Mouse (Mus musculus): ENCODE measurements at regions not wholly inside any gene's neighbourhood (a gene's known extent, or its start where the extent isn't known, plus 50 kb on each side); places are given as distances from the start of the nearest gene placed in this dataset.

DNA sequence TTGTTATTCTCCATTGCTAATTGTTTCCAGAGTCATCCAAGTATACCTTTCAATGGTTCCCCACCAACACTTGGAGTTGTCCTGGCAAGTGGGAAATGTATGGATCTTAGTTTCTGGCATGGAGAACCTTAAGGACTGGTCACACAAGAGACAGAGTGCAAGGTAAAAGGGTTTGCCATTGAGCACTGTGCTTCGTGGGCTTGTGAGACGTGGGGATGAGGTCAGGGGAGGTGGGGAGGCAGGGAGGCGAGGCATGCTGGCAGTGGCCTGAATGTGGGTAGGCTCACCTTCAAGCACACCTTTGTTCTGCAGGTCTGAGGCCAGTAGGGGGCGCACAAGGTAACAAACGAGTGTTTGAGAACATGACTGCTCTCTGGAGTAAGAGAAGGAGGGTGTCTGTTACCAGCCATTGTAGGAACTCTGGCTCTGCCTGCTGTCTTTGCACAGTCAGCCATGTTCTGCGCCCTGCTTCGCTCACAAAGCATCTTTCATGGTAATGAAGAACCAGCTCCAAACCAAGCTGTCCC lies 612.0 kb downstream of the Bcl11a start:
- no peaks in the 10 kb centered on the region for H3K9me3 ChIP-seq (ENCODE audit: control insufficient read depth, low read length)
- DNase-seq (ENCODE audit: low spot score) (peak; percentile 68), ATAC-seq (replicated peaks; ENCODE audit: low FRiP score) (no peak)
- no peak overlapping the region for H3K9ac ChIP-seq (ENCODE audit: low read length)
- no peak overlapping the region for H3K4me3 ChIP-seq (ENCODE audit: low read depth, low read length)
- H3K36me3 ChIP-seq (ENCODE audit: control insufficient read depth, insufficient read depth, low read length), result no peaks in the 10 kb centered on the region
- H3K27ac ChIP-seq (ENCODE audit: low read depth, low read length), result no peak overlapping the region
- no peaks in the 10 kb centered on the region; the same call in 1 of the 2 replicates for H3K4me1 ChIP-seq (replicated peaks; ENCODE audit: control insufficient read depth, insufficient read depth, low read length)
- 40% methylated on average over 7 of the region's 7 CpGs for WGBS
- H3K27me3 ChIP-seq (ENCODE audit: control insufficient read depth, insufficient read depth, low read length), result no peaks in the 10 kb centered on the region
- H3K4me2 ChIP-seq (ENCODE audit: low read depth, low read length, severe bottlenecking), result no peak overlapping the region

DNA sequence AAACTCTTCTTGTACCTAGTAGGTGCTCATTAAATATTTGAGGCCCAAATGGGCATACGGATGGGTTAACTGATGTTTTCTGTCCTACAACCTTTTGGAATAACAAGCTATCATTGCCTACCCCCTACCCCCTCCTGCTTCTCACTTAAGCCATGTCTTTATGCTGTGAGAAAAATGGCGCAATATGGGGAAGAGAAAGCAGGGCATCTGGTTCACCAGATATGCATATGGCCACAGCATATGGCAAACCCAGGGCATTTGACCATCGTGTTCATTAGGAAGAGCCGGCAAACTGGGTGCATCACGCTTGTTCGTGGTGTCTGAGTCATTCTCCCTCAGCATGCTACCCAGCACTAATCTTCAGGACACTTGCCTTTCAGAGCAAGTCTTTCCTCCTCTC lies 616.1 kb downstream of the Bcl11a start:
- Histone ChIP-seq H3K36me3 (ENCODE audit: control insufficient read depth, insufficient read depth, low read length) (no peaks in the 10 kb centered on the region), H3K4me1 (replicated peaks; ENCODE audit: control insufficient read depth, insufficient read depth, low read length) (no peaks in the 10 kb centered on the region; the same call in 1 of the 2 replicates), H3K27me3 (ENCODE audit: control insufficient read depth, insufficient read depth, low read length) (no peaks in the 10 kb centered on the region), H3K4me2 (ENCODE audit: low read depth, low read length, severe bottlenecking) (no peak overlapping the region), H3K27ac (ENCODE audit: low read depth, low read length) (no peak overlapping the region), H3K9ac (ENCODE audit: low read length) (no peak overlapping the region), H3K9me3 (ENCODE audit: control insufficient read depth, low read length) (no peaks in the 10 kb centered on the region), H3K4me3 (ENCODE audit: low read depth, low read length) (no peak overlapping the region)
- WGBS, result 83% methylated on average over 6 of the region's 6 CpGs
- ATAC-seq (replicated peaks; ENCODE audit: low FRiP score) (no peak), DNase-seq (ENCODE audit: low spot score) (no peak)

DNA sequence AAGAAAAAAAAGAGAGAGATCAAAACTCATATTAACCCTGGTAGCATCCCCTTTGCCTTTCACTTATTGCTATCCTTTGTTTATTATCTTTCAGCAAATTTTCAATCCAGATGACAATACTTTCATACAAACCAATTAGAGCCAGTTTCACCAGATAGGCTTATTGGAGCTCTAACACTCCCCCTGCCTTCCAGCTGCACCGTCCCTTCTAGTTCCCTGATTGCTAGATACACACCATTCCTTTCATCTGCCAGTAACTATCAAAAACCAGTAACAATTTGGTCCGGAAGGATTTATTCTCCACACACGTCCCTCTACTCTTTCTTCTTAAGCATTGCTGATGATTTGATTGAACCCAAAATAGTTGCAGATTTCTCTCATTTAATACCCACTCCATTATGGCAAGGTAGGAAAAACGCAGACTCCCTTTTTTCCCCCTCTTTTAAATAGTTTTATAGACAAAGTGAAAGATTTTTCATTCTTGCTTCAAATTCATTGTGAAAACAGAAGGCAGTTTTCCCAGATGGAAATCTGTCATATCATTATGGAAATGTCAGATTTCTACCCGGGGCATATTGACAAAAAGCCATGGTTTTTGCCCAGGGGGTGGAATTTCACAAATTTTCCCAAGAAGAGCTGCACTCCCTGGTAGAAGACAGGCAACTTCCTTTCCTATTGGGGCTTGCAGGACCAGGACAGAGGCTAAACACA lies 617.3 kb downstream of the Bcl11a start:
- Histone ChIP-seq H3K9me3 (ENCODE audit: control insufficient read depth, low read length) (no peaks in the 10 kb centered on the region), H3K9ac (ENCODE audit: low read length) (no peak overlapping the region), H3K4me2 (ENCODE audit: low read depth, low read length, severe bottlenecking) (no peak overlapping the region), H3K4me3 (ENCODE audit: low read depth, low read length) (no peak overlapping the region), H3K36me3 (ENCODE audit: control insufficient read depth, insufficient read depth, low read length) (no peaks in the 10 kb centered on the region), H3K27me3 (ENCODE audit: control insufficient read depth, insufficient read depth, low read length) (no peaks in the 10 kb centered on the region), H3K27ac (ENCODE audit: low read depth, low read length) (no peak overlapping the region), H3K4me1 (replicated peaks; ENCODE audit: control insufficient read depth, insufficient read depth, low read length) (no peaks in the 10 kb centered on the region; the same call in 1 of the 2 replicates)
- DNase-seq (ENCODE audit: low spot score), result no peak
- no peak for ATAC-seq (replicated peaks; ENCODE audit: low FRiP score)
- 48% methylated on average over 5 of the region's 5 CpGs for WGBS

DNA sequence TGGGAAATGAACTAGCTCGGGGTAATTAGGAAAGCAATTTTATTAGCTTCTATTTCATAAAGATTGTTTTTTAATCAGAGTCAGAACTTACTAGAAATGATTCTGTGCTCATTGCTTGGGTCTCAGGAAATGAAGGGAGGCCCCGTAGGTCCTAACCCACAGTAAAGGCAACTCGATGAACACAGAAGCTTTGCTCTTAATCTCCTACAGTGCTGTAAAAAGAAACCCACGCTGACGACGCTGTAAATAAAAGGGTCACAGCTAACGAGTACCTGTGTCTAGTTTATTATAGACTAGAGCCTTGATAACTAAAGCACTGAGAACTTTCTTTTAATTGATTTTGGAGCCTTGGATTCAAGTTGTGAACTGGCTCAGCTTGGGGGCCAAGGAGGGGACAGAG lies 618.7 kb downstream of the Bcl11a start:
- no peak overlapping the region for H3K4me2 ChIP-seq (ENCODE audit: low read depth, low read length, severe bottlenecking)
- H3K27me3 ChIP-seq (ENCODE audit: control insufficient read depth, insufficient read depth, low read length), result no peaks in the 10 kb centered on the region
- 22% methylated on average over 7 of the region's 7 CpGs for WGBS
- ATAC-seq (replicated peaks; ENCODE audit: low FRiP score) (no peak), DNase-seq (ENCODE audit: low spot score) (no peak)
- H3K9me3 ChIP-seq (ENCODE audit: control insufficient read depth, low read length), result no peaks in the 10 kb centered on the region
- no peak overlapping the region for H3K27ac ChIP-seq (ENCODE audit: low read depth, low read length)
- H3K9ac ChIP-seq (ENCODE audit: low read length), result no peak overlapping the region
- H3K4me1 ChIP-seq (replicated peaks; ENCODE audit: control insufficient read depth, insufficient read depth, low read length), result no peaks in the 10 kb centered on the region; the same call in 1 of the 2 replicates
- H3K4me3 ChIP-seq (ENCODE audit: low read depth, low read length), result no peak overlapping the region
- no peaks in the 10 kb centered on the region for H3K36me3 ChIP-seq (ENCODE audit: control insufficient read depth, insufficient read depth, low read length)

DNA sequence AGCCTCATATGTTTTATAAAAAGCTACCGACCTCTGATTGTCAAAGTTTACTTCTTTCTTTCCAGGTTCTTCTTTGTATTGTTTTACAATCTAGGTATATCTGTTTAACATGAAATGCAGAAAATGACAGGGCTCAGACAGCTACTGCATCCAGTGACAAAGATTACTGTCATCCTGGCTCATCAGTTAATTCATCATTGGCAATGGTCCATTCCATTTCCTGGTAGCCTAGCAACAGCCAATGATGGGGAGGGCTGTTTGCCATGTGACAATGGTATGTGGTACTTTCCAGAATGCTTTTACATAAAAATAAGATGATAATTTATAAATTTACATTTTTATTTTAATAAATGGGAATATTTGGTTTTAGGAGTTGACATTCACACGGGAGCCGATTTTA lies 630.9 kb downstream of the Bcl11a start:
- Histone ChIP-seq H3K4me1 (replicated peaks; ENCODE audit: control insufficient read depth, insufficient read depth, low read length) (0 out of 2 replicates have a peak, but pooled peaks cover 2% of the 10 kb centered on the region), H3K27me3 (ENCODE audit: control insufficient read depth, insufficient read depth, low read length) (no peaks in the 10 kb centered on the region), H3K36me3 (ENCODE audit: control insufficient read depth, insufficient read depth, low read length) (no peaks in the 10 kb centered on the region), H3K9me3 (ENCODE audit: control insufficient read depth, low read length) (no peaks in the 10 kb centered on the region), H3K27ac (ENCODE audit: low read depth, low read length) (no peak overlapping the region), H3K9ac (ENCODE audit: low read length) (no peak overlapping the region), H3K4me3 (ENCODE audit: low read depth, low read length) (no peak overlapping the region), H3K4me2 (ENCODE audit: low read depth, low read length, severe bottlenecking) (no peak overlapping the region)
- DNase-seq (ENCODE audit: low spot score) (no peak), ATAC-seq (replicated peaks; ENCODE audit: low FRiP score) (no peak)
- 94% methylated on average over 3 of the region's 3 CpGs for WGBS

DNA sequence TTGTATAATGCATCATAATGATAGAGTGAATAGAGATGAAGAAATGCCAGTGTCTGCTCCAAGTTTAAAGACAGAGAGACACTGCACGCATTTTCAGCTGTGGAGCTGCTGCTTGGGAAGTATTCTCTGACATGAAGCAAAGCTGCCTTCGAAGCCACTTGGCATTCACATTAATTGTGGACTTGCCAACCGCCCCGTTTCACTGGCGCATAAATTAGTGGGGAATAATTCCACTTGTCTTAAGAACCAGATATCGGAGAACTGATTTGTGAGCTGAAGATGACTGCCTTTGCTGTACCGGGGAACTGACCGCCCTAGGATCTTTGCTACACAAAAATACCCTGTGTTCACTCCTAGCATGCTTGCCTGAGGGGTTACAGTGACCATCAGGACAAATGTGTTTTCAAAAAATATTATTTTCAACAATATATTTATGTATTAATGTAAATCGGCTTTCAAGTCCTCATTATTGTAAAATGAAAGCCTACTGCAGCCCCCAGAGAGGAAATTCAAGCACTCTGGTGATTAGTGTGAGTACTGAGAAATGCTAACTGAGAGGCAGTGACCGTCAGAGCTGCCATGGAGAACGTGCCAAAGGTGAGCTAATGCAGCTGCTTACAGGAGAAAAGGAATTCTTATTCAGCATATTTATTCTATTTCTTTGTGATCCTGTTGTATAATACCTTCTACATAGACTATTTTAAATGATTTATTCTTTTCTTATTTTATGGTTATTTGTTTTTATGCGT lies 638.9 kb downstream of the Bcl11a start:
- Histone ChIP-seq H3K27ac (ENCODE audit: low read depth, low read length) (no peak overlapping the region), H3K9ac (ENCODE audit: low read length) (no peak overlapping the region), H3K27me3 (ENCODE audit: control insufficient read depth, insufficient read depth, low read length) (no peaks in the 10 kb centered on the region), H3K4me1 (replicated peaks; ENCODE audit: control insufficient read depth, insufficient read depth, low read length) (0 out of 2 replicates have a peak, but pooled peaks cover 2% of the 10 kb centered on the region), H3K4me2 (ENCODE audit: low read depth, low read length, severe bottlenecking) (no peak overlapping the region), H3K4me3 (ENCODE audit: low read depth, low read length) (no peak overlapping the region), H3K9me3 (ENCODE audit: control insufficient read depth, low read length) (no peaks in the 10 kb centered on the region), H3K36me3 (ENCODE audit: control insufficient read depth, insufficient read depth, low read length) (no peaks in the 10 kb centered on the region)
- ATAC-seq (replicated peaks; ENCODE audit: low FRiP score) (peak; percentile 49), DNase-seq (ENCODE audit: low spot score) (no peak)
- 69% methylated on average over 12 of the region's 12 CpGs for WGBS

DNA sequence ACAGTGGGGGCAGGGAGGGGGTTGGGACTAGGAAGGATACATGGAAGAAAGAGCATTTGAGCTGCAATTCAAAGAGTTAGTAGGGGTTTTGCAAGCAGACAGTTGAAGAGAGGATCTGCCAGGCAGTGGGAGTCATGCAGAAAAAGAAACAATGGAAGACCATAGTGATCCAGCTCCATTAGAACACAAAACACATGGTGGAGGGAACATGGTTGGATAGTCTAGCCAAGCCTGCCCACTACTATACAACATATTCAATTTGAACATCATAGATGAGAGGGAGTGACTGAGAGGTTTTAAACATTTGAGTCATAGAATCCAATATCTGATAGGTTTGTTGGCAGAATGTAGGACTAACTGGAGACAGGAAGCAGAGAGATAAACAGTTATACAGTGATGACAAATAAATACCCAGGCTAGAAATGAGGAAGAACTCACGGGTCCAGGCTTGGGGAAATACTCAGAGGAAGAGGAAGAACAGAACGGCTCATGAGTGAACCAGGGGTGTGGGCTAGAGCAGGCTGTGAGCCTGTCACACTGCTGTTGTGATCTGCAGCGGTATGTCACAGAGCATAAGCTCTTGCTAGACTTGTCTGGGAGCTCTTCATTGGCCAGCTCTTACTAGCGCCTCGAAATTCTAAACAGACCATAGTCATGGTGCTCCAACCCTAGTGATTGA lies 646.5 kb downstream of the Bcl11a start:
- Histone ChIP-seq H3K4me3 (ENCODE audit: low read depth, low read length) (no peak overlapping the region), H3K4me1 (replicated peaks; ENCODE audit: control insufficient read depth, insufficient read depth, low read length) (no peaks in the 10 kb centered on the region), H3K4me2 (ENCODE audit: low read depth, low read length, severe bottlenecking) (no peak overlapping the region), H3K9me3 (ENCODE audit: control insufficient read depth, low read length) (no peaks in the 10 kb centered on the region), H3K9ac (ENCODE audit: low read length) (no peak overlapping the region), H3K27ac (ENCODE audit: low read depth, low read length) (no peak overlapping the region), H3K27me3 (ENCODE audit: control insufficient read depth, insufficient read depth, low read length) (no peaks in the 10 kb centered on the region), H3K36me3 (ENCODE audit: control insufficient read depth, insufficient read depth, low read length) (no peaks in the 10 kb centered on the region)
- DNase-seq (ENCODE audit: low spot score) (no peak), ATAC-seq (replicated peaks; ENCODE audit: low FRiP score) (no peak)
- 93% methylated on average over 5 of the region's 5 CpGs for WGBS

GRCm38 (mm10) chr11:24726331-24726730 lies 648.5 kb downstream of the Bcl11a start:
- Histone ChIP-seq H3K4me1 (replicated peaks; ENCODE audit: control insufficient read depth, insufficient read depth, low read length) (no peaks in the 10 kb centered on the region), H3K9ac (ENCODE audit: low read length) (no peak overlapping the region), H3K4me2 (ENCODE audit: low read depth, low read length, severe bottlenecking) (no peak overlapping the region), H3K9me3 (ENCODE audit: control insufficient read depth, low read length) (no peaks in the 10 kb centered on the region), H3K36me3 (ENCODE audit: control insufficient read depth, insufficient read depth, low read length) (no peaks in the 10 kb centered on the region), H3K27me3 (ENCODE audit: control insufficient read depth, insufficient read depth, low read length) (no peaks in the 10 kb centered on the region), H3K4me3 (ENCODE audit: low read depth, low read length) (no peak overlapping the region), H3K27ac (ENCODE audit: low read depth, low read length) (no peak overlapping the region)
- no peak for ATAC-seq (replicated peaks; ENCODE audit: low FRiP score)
- no peak for DNase-seq (ENCODE audit: low spot score)
- 42% methylated on average over 3 of the region's 3 CpGs for WGBS

Measured in forebrain, embryonic 11.5 days (tissue).